Mouse (Mus musculus) testis, adult 2 months (tissue): ENCODE measurements around the gene Hspd1.

Experiments
- CTCF ChIP-seq: fragments of 200-500 bp; IDR thresholded peaks from 2 replicates; pipeline ENCODE4 v1.5.1; 2012; ENCODE audit warnings: low read depth, mild to moderate bottlenecking, inconsistent platforms, low read length, moderate library complexity; ENCODE audit not compliant: control insufficient read depth, insufficient read depth, insufficient replicate concordance
- POLR2A ChIP-seq: fragments of 200-500 bp; IDR thresholded peaks from 2 replicates; pipeline ENCODE4 v1.6.1; 2012; ENCODE audit warnings: low read depth, mild to moderate bottlenecking, inconsistent platforms, low read length, moderate library complexity; ENCODE audit not compliant: control insufficient read depth

- no peak for TF ChIP-seq CTCF
- TF ChIP-seq POLR2A = no peak
These were observed 39.0 kb downstream of the Hspd1 start for GRCm38 (mm10) chr1:55048841-55049587.
